Mouse (Mus musculus): ENCODE results near the gene Fto.

Gene Fto

GRCm38 (mm10) chr8:91524865-91525250 is 211.5 kb downstream of the Fto start:
- no peak for DNase-seq (ENCODE audit: low spot score)

GRCm38 (mm10) chr8:91525342-91525817 is 212.1 kb downstream of the Fto start:
- no peak for DNase-seq (ENCODE audit: low spot score)

- no peak for DNase-seq (ENCODE audit: low spot score)
Measured at GRCm38 (mm10) chr8:91528967-91529366, 215.6 kb downstream of the Fto start.

DNA sequence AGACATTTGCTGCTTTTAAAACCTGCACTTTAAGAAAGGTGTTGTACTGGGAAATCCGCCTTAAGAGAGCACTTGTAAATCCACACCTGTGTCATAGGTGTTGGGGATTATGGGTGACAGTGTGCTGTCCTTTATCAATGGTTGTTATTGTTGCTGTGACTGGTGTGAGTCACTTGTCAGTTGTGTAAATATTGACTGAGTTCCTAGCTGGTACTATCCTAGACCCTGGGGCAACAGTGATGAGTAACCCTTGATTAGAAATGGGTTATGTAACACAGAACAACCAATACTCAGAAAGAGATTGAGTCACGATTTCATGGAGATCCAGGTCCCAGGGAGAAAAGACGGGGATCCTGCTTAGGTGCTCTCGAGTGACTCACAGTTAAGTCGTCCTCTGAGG is 216.4 kb downstream of the Fto start:
- no peak for DNase-seq (ENCODE audit: low spot score)

GRCm38 (mm10) chr8:91530656-91531055 is 217.3 kb downstream of the Fto start:
- no peak for DNase-seq (ENCODE audit: low spot score)

DNA sequence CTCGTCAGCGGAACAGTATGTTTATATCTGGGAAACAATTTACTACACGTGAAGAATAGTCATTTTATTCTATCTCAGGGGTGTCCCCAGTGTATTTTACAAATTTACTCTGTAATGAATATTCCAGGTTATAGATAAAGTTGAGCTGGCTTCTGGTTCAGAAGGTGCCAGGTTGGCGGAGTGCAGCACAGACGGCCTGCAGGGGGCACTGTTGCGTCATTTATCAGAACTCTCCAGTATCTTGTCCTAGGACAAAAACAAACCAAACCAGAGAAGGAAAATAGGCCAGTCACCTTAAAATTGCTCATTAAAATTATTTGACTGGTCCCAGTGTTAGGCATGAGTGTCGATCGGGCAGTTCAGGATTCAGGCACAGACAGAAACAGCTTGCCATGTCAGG is 218.6 kb downstream of the Fto start:
- DNase-seq (ENCODE audit: low spot score): peak; percentile 93

GRCm38 (mm10) chr8:91532671-91533436 is 219.5 kb downstream of the Fto start:
- DNase-seq (ENCODE audit: low spot score): no peak

GRCm38 (mm10) chr8:91534752-91535151 is 221.4 kb downstream of the Fto start:
- no peak for DNase-seq (ENCODE audit: low spot score)

DNA sequence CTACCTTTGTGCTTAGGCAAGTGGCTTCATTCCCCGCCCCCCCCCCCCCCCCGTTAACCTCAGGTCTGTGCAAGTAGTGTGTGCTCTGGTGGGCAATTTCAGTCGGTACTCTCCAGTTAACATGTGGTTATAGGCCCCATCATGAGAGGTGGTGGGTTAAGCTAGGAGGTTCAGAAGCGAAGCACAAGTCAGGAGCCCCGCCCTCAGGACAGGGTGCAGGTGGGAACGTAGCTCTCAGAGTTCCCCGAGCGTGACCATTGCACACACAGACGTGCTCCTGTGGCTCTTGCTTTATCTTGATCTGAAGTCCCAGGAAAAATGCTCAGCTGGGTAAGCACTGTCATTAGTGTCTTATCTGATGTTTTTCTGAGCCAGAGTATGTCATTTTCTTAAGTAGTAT is 224.8 kb downstream of the Fto start:
- DNase-seq (ENCODE audit: low spot score): no peak

DNA sequence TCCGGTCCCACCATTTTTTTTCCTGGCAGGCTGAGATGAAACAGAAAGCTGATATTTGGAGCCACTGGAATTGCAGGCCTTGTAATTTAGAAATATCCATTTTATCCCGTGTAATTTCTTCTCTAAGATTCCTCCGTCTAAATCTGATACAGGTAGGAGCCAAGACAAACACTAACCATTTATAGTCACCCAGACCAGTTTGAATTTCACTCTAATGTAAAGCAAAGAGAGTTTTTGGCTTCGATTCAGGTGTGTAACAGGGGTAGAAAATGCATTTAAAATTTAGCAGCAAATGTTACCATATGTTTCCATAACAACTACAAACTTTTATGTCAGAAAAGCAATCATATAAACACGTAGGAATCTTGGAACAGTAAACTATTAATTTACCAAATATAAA is 225.6 kb downstream of the Fto start:
- DNase-seq (ENCODE audit: low spot score): no peak

- DNase-seq (ENCODE audit: low spot score): no peak
Measured at GRCm38 (mm10) chr8:91539586-91539985, 226.3 kb downstream of the Fto start.

DNA sequence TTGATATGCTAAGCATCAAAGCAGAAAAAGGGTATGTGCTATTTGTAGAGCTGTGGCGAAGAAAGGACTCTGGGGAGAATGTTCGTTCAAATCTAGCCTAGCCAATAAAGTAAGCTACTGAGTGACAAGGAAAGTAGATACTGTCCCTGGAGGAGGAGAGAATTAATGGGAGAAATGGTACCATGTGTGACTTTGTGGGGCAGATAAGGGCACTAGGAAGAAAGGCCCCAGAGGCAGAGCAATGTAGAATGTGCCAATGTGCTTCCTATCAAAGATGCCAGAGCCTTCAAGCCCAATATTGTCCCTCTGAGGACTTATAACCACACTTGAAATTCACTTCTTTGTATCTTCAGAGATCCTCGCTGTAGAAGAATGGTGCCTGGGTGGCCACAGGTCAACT is 227.9 kb downstream of the Fto start:
- DNase-seq (ENCODE audit: low spot score): no peak

DNA sequence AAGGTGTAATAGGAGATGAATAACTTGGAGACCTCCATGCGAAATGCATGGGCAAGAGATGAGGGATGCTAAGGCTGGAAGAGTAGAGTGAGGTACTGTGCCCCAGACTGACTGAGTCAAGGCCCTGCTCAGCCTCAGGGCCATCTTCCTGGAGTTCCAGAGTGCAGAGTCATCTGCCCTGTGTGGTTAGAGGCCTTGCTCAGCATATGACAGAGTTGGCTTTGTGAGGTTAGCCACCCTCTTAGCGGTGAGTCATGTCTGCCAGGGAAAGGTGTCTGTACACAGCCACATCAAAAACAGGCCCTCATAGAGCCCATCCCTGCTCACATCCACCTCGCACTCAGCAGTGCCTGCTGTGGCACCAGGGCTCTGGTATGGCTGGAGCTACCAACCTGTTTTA is 232.2 kb downstream of the Fto start:
- DNase-seq (ENCODE audit: low spot score): no peak

DNA sequence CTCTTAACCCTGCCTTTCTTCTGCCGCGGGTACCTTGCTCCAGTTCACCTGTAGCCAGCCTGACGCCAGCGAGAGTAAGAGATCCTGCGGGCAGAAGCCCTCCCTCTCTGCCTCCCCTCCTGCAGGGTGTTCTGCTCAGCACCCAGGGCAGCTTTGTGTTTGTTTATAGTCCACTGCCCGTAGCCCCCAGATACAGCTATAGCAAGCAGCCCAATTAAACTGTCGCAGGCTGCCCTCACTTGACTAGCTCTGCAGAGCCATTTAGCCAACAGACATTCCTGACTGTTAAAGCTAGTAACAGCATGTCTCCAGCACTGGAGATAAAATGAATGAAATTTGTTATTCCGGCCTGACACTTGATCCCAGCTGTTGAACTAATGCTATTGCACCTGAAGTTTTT is 233.3 kb downstream of the Fto start:
- DNase-seq (ENCODE audit: low spot score): no peak

GRCm38 (mm10) chr8:91550131-91550530 is 236.8 kb downstream of the Fto start:
- no peak for DNase-seq (ENCODE audit: low spot score)

- no peak for DNase-seq (ENCODE audit: low spot score)
Measured at GRCm38 (mm10) chr8:91551166-91551765, 237.9 kb downstream of the Fto start.

DNA sequence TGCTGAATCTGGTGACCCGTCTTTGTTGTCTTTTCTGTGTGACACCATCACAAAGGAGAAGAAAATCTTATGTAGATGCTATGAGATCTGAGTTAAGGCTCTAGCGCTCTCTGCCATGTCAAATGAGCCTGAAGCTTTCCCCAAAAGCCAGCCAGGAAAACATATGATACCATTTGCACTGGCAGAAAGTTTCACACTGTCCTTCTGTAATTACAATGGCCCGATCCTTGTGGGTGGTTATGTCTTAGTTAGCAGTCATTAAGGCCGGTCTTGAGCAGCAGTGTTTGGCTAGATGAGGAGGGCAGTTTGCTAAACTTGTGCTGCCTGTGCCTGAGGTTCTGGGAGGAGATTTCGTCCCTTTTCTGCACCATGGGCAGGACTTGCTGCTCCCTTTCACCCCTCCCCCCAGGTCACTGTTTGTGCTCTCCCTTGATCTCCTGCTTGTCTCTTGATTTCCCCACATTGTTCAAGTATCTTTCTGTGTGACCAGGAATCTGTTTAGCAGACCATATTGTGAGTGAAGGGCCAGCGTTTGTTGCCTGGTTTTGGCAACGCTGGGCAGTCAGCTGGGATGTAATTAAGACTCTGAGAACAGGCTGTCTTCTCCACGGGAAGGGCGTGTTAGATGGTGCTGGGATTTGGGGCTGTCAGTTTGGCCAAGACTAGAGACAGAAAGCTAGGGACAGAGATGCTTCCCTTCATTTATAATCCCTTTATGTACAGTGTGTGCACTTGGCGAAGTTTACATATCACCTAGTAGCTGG is 238.6 kb downstream of the Fto start:
- DNase-seq (ENCODE audit: low spot score): no peak

- no peak for DNase-seq (ENCODE audit: low spot score)
Measured at GRCm38 (mm10) chr8:91552635-91553034, 239.3 kb downstream of the Fto start.

DNA sequence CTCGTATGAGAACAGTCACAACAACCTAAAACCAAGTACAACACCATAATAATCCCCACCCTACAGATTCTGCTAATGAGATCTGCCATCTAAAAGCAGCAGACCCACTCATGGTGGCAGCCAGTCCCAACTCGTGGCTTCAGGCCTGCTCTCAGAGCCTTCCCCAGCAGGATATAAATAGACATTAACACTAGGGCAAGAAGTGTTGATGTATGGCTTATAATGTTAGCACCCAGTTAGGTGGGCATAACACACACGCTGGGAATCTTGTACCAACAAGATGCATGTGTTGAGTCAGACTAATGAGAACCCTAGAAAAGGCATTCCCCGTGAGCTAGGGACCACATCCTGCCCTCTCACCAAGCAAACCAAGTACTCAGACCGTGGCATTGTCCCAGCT is 240.1 kb downstream of the Fto start:
- no peak for DNase-seq (ENCODE audit: low spot score)

DNA sequence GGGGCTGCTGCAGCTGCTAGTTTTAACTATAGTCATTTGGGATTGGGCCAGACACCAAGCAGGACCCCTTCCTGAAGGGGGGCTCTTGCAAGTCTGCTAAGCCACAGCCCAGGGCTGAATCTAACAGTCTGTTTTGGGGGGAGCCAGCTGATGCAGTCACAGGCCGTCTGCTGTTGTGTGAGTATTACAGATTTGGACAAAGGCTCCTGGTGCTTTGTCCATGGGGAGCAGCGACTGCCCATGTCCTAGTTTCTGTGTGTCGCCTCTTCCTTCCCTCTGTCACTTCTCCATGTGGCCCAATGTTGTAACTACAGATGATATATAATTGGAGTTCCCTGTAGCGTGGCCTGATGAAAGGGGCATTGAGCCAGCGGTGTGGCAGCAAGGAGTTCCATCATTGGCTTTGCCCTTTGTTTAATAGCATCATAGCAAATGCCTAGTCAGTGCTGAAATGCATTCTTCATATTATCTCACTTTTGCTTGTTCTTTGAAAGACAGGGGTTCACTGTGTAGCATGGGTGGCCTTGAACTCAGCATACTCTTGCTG is 243.8 kb downstream of the Fto start:
- DNase-seq (ENCODE audit: low spot score): no peak

GRCm38 (mm10) chr8:91558408-91558807 is 245.1 kb downstream of the Fto start:
- no peak for DNase-seq (ENCODE audit: low spot score)

- no peak for DNase-seq (ENCODE audit: low spot score)
Measured at GRCm38 (mm10) chr8:91560017-91560591, 246.8 kb downstream of the Fto start.

All from testis, postnatal 10 days (tissue).